In the genomic region with DNA sequence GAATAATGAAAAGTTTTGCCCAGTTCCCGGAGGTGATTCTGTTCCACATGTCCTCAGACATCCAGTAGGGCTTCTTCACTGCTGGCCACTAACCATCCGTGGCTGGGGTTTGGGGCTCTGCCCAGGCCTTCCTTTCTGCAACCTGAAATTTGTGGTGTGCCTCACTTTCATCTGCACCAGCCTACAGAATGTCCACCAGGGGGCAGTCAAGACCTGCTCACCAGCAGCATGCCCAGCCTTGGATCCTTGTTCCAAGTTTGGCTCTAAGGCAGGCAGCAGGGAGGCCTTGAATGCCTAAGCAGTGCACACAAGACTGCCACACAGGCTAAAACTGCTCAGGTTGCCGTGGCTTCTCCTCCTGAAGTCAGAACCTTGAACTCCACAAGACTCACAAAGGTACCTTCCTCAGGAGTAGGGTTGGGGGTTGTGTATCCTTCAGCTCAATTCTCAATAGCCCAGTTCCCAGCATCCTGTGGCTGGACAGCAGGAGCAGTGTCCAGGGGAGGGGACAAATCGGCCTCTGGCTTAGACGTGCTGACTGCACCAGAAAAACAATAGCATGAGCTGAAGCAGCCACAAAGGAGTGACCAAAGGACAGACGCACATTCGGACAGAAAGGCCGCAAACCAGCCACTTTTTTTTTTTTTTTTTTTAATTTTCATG, we compare ENCODE assay signal across 8 mouse cellular contexts. TPM values are rescaled to one million over a fixed set of nuclear protein-coding genes. Genes with fewer than 3 reads are reported as not detected.
DNase-seq lines count a peak whose midpoint lies in the region; ATAC-seq and TF ChIP-seq lines count a peak whose summit lies in the region.

No protein-coding gene starts in this region.

- no peaks in the 10 kb centered on the region for H3K9me3 ChIP-seq in embryonic facial prominence, embryonic 10.5 days
- H3K9me3 ChIP-seq in intestine, postnatal 0 days (ENCODE audit: control insufficient read depth): no peaks in the 10 kb centered on the region
- no peaks in the 10 kb centered on the region for H3K9me3 ChIP-seq in midbrain, embryonic 11.5 days (ENCODE audit: control insufficient read depth, low read length)

- H3K27me3 ChIP-seq in embryonic facial prominence, embryonic 10.5 days (replicated peaks; ENCODE audit: low read depth, poor library complexity, severe bottlenecking): no peaks in the 10 kb centered on the region
- no peaks in the 10 kb centered on the region for H3K27me3 ChIP-seq in intestine, postnatal 0 days (replicated peaks; ENCODE audit: control insufficient read depth, insufficient read depth, low read length)
- no peaks in the 10 kb centered on the region for H3K27me3 ChIP-seq in midbrain, embryonic 11.5 days (ENCODE audit: control insufficient read depth, insufficient read depth, low read length)

- peak; percentile 91 for DNase-seq in adrenal gland, postnatal 10 days
- peak; percentile 90 for DNase-seq in embryonic facial prominence, embryonic 10.5 days (ENCODE audit: low spot score)
- peak; percentile 82 to 85 for DNase-seq in left cerebral cortex, postnatal 36 days (ENCODE audit: low spot score in 2 of 2)
- DNase-seq in midbrain, embryonic 11.5 days (ENCODE audit: low spot score, missing footprints): peak; percentile 96
- DNase-seq in right cerebral cortex, postnatal 4 days: peak; percentile 89
- DNase-seq in yolk sac, embryonic 10.5 days (ENCODE audit: low spot score): peak; percentile 76

- H3K4me1 ChIP-seq in embryonic facial prominence, embryonic 10.5 days: peaks cover 31% of the 10 kb centered on the region
- no peaks in the 10 kb centered on the region for H3K4me1 ChIP-seq in intestine, postnatal 0 days (replicated peaks; ENCODE audit: control insufficient read depth, insufficient read depth, low read length)
- H3K4me1 ChIP-seq in midbrain, embryonic 11.5 days (ENCODE audit: control insufficient read depth, insufficient read depth, low read length): peaks cover 3% of the 10 kb centered on the region; the same call in 1 of the 2 replicates

- intact Hi-C loops in left cerebral cortex, postnatal 36 days (cut with DNase I): loop anchor here (1.0 to 5.0 kb wide), 2 partner anchors 57 to 154 kb away; a partner anchor contains a TSS

- 47% methylated on average over 8 of the region's 8 CpGs for WGBS in embryonic facial prominence, embryonic 10.5 days
- 50% methylated on average over 8 of the region's 8 CpGs for WGBS in intestine, postnatal 0 days
- 43% methylated on average over 8 of the region's 8 CpGs for WGBS in midbrain, embryonic 11.5 days

- ATAC-seq in granulocyte monocyte progenitor cell, adult 5-6 weeks (replicated peaks; ENCODE audit: poor library complexity, severe bottlenecking): peak; percentile 89
- ATAC-seq in intestine, postnatal 0 days: peak; percentile 59
- ATAC-seq in midbrain, embryonic 11.5 days (ENCODE audit: low FRiP score): peak; percentile 79

- peaks cover 7% of the 10 kb centered on the region for H3K36me3 ChIP-seq in embryonic facial prominence, embryonic 10.5 days (replicated peaks)
- H3K36me3 ChIP-seq in intestine, postnatal 0 days (ENCODE audit: control insufficient read depth, insufficient read depth): peaks cover 8% of the 10 kb centered on the region; the same call in 1 of the 2 replicates
- H3K36me3 ChIP-seq in midbrain, embryonic 11.5 days (ENCODE audit: control insufficient read depth, insufficient read depth, low read length): no peaks in the 10 kb centered on the region

- no peak overlapping the region for H3K4me2 ChIP-seq in intestine, postnatal 0 days (replicated peaks; ENCODE audit: low read depth)
- H3K4me2 ChIP-seq in midbrain, embryonic 11.5 days: no peak overlapping the region

- H3K27ac ChIP-seq in embryonic facial prominence, embryonic 10.5 days (replicated peaks): peak overlapping the region; percentile 70
- H3K27ac ChIP-seq in intestine, postnatal 0 days (ENCODE audit: low read depth, low read length): no peak overlapping the region
- no peak overlapping the region for H3K27ac ChIP-seq in midbrain, embryonic 11.5 days (ENCODE audit: low read depth, low read length)

- no peak overlapping the region for H3K4me3 ChIP-seq in embryonic facial prominence, embryonic 10.5 days
- H3K4me3 ChIP-seq in intestine, postnatal 0 days (ENCODE audit: low read depth, low read length): no peak overlapping the region
- H3K4me3 ChIP-seq in midbrain, embryonic 11.5 days (ENCODE audit: low read depth, low read length): no peak overlapping the region

- H3K9ac ChIP-seq in intestine, postnatal 0 days (ENCODE audit: low read depth, low read length): no peak overlapping the region
- H3K9ac ChIP-seq in midbrain, embryonic 11.5 days (ENCODE audit: low read length): peak overlapping the region; percentile 13; the same call in 1 of the 2 replicates

- TF ChIP-seq CTCF in intestine, postnatal 0 days (IDR thresholded peaks at IDR 0.05; ENCODE audit: low read depth): peak; percentile 99

RNA-seq across cellular contexts. Expression of a gene that starts 9.0 kb away (rescaled TPM):
- 10 to 100 TPM in 1 of 2 experiments, 1 to 10 TPM in 1; 7.0 to 11.2 TPM for total RNA-seq in adrenal gland, postnatal 10 days (2021)
- 4.3 and 5.4 TPM in 2 replicates for polyA plus RNA-seq in embryonic facial prominence, embryonic 10.5 days (2016; fragmentation: Nextera tagmentation; extraction: Ambion mirVana)
- 0.62 and 1.2 TPM in 2 replicates for total RNA-seq in granulocyte monocyte progenitor cell, adult 5-6 weeks (2014; fragmentation: Nextera tagmentation)
- total RNA-seq in granulocyte monocyte progenitor cell, adult 5-6 weeks (2017): 1.6 and 4.7 TPM in 2 replicates
- 1.8 and 2.2 TPM in 2 replicates for polyA plus RNA-seq in intestine, postnatal 0 days (2015; fragmentation: Nextera tagmentation; extraction: Ambion mirVana)
- total RNA-seq in left cerebral cortex, postnatal 36 days (2021): 10 to 100 TPM in 1 of 2 experiments, 1 to 10 TPM in 1; 8.4 to 11.6 TPM
- 4.1 and 5.1 TPM in 2 replicates for polyA plus RNA-seq in midbrain, embryonic 11.5 days (2014; fragmentation: Nextera tagmentation; extraction: Ambion mirVana)

RNA-seq across cellular contexts. Expression of a gene that starts 9.2 kb away (rescaled TPM):
- 10 to 100 TPM; 91.2 to 93.1 TPM for total RNA-seq in adrenal gland, postnatal 10 days (2021)
- 128 and 134 TPM in 2 replicates for polyA plus RNA-seq in embryonic facial prominence, embryonic 10.5 days (2016; fragmentation: Nextera tagmentation; extraction: Ambion mirVana)
- total RNA-seq in granulocyte monocyte progenitor cell, adult 5-6 weeks (2014; fragmentation: Nextera tagmentation): 93.3 and 125 TPM in 2 replicates
- total RNA-seq in granulocyte monocyte progenitor cell, adult 5-6 weeks (2017): 106 and 134 TPM in 2 replicates
- 277 and 297 TPM in 2 replicates for polyA plus RNA-seq in intestine, postnatal 0 days (2015; fragmentation: Nextera tagmentation; extraction: Ambion mirVana)
- 10 to 100 TPM; 65.6 to 67.3 TPM for total RNA-seq in left cerebral cortex, postnatal 36 days (2021)
- polyA plus RNA-seq in midbrain, embryonic 11.5 days (2014; fragmentation: Nextera tagmentation; extraction: Ambion mirVana): 152 and 162 TPM in 2 replicates

RNA-seq across cellular contexts. Expression of a gene that starts 28.6 kb away (rescaled TPM):
- 10 to 100 TPM; 21.8 to 30.1 TPM for total RNA-seq in adrenal gland, postnatal 10 days (2021)
- polyA plus RNA-seq in embryonic facial prominence, embryonic 10.5 days (2016; fragmentation: Nextera tagmentation; extraction: Ambion mirVana): 19.0 and 22.2 TPM in 2 replicates
- total RNA-seq in granulocyte monocyte progenitor cell, adult 5-6 weeks (2014; fragmentation: Nextera tagmentation): 10.5 and 11.0 TPM in 2 replicates
- total RNA-seq in granulocyte monocyte progenitor cell, adult 5-6 weeks (2017): 13.4 and 18.6 TPM in 2 replicates
- polyA plus RNA-seq in intestine, postnatal 0 days (2015; fragmentation: Nextera tagmentation; extraction: Ambion mirVana): 11.7 and 12.9 TPM in 2 replicates
- 10 to 100 TPM; 17.4 to 19.5 TPM for total RNA-seq in left cerebral cortex, postnatal 36 days (2021)
- polyA plus RNA-seq in midbrain, embryonic 11.5 days (2014; fragmentation: Nextera tagmentation; extraction: Ambion mirVana): 8.2 and 9.7 TPM in 2 replicates

RNA-seq across cellular contexts. Expression of a gene that starts 38.8 kb away (rescaled TPM):
- under 1 TPM; 0.27 to 0.79 TPM for total RNA-seq in adrenal gland, postnatal 10 days (2021)
- 2.0 and 3.5 TPM in 2 replicates for polyA plus RNA-seq in embryonic facial prominence, embryonic 10.5 days (2016; fragmentation: Nextera tagmentation; extraction: Ambion mirVana)
- 0.30 TPM in 1 of 2 replicates, not detected in the other for total RNA-seq in granulocyte monocyte progenitor cell, adult 5-6 weeks (2014; fragmentation: Nextera tagmentation)
- total RNA-seq in granulocyte monocyte progenitor cell, adult 5-6 weeks (2017): not detected in 2 replicates
- 5.3 and 5.7 TPM in 2 replicates for polyA plus RNA-seq in intestine, postnatal 0 days (2015; fragmentation: Nextera tagmentation; extraction: Ambion mirVana)
- 10 to 100 TPM; 63.2 to 92.6 TPM for total RNA-seq in left cerebral cortex, postnatal 36 days (2021)
- 0.81 and 0.85 TPM in 2 replicates for polyA plus RNA-seq in midbrain, embryonic 11.5 days (2014; fragmentation: Nextera tagmentation; extraction: Ambion mirVana)
